Mouse (Mus musculus) hindbrain, embryonic 11.5 days (tissue): ENCODE measurements around the gene Tnnt1. TPM values are rescaled to one million over a fixed set of nuclear protein-coding genes. Genes with fewer than 3 reads are reported as not detected.

Source experiments
- ATAC-seq: fragments of 200-750 bp; cut with Nextera tagmentation; 2 replicates; pipeline ENCODE4 v1.8.0; 2017; ENCODE audit warnings: mild to moderate bottlenecking, moderate TSS enrichment, moderate library complexity; ENCODE audit not compliant: low FRiP score
- DNase-seq: peaks from one replicate; pipeline ENCODE4 v3.0.0-alpha.2; 2015; ENCODE audit warnings: low spot score
- H3K27ac ChIP-seq: fragments of 300-500 bp; sonication (generic); 2 replicates; pipeline ENCODE4 v1.5.1; 2014; ENCODE audit warnings: mild to moderate bottlenecking, low read depth, low read length
- H3K27me3 ChIP-seq: fragments of 300-500 bp; sonication (generic); 2 replicates; pipeline ENCODE4 v1.6.1; 2014; ENCODE audit warnings: mild to moderate bottlenecking, low read length, moderate library complexity, mixed read lengths; ENCODE audit not compliant: control insufficient read depth, insufficient read depth
- H3K36me3 ChIP-seq: fragments of 300-500 bp; sonication (generic); 2 replicates; pipeline ENCODE4 v1.6.1; 2014; ENCODE audit warnings: mild to moderate bottlenecking, low read length, moderate library complexity, mixed read lengths; ENCODE audit not compliant: control insufficient read depth, insufficient read depth
- H3K4me1 ChIP-seq: fragments of 300-500 bp; sonication (generic); replicated peaks from 2 replicates; pipeline ENCODE4 v1.6.1; 2014; ENCODE audit warnings: low read length, mixed read lengths; ENCODE audit not compliant: control insufficient read depth, insufficient read depth
- H3K4me2 ChIP-seq: fragments of 300-500 bp; sonication (generic); replicated peaks from 2 replicates; pipeline ENCODE4 v1.6.1; 2014; ENCODE audit warnings: mild to moderate bottlenecking, low read depth, low read length
- H3K4me3 ChIP-seq: fragments of 300-500 bp; sonication (generic); 2 replicates; pipeline ENCODE4 v1.5.1; 2014; ENCODE audit warnings: low read depth, low read length
- H3K9ac ChIP-seq: fragments of 300-500 bp; sonication (generic); 2 replicates; pipeline ENCODE4 v1.6.1; 2014; ENCODE audit warnings: low read depth, low read length
- H3K9me3 ChIP-seq: fragments of 300-500 bp; sonication (generic); 2 replicates; pipeline ENCODE4 v1.6.1; 2016; ENCODE audit warnings: low read length; ENCODE audit not compliant: control insufficient read depth
- WGBS: fragments of 180-500 bp; shearing (Covaris S2); extraction: QIAGEN DNeasy Blood & Tissue Kit; methylation state at CpG from one replicate; pipeline ENCODE4 v1.1.7; 2014; 5-methylcytosine and 5-hydroxymethylcytosine counted together
- polyA plus RNA-seq: library from polyadenylated mRNA; unstranded; fragments of >200 nt; fragmentation: Nextera tagmentation; extraction: Ambion mirVana; gene quantifications from 2 replicates; pipeline ENCODE4 v1.2.1, GENCODE M21; 2014

Gene Tnnt1
- polyA plus RNA-seq, 1 experiment from 2014 or later: 18.1 TPM

- DNase-seq (no peak), ATAC-seq (no peak)
- 75% methylated on average over 4 of the region's 4 CpGs for WGBS
- Histone ChIP-seq H3K4me3 (no peak overlapping the region), H3K27me3 (no peaks in the 10 kb centered on the region), H3K4me1 (peaks cover 9% of the 10 kb centered on the region), H3K27ac (no peak overlapping the region), H3K4me2 (no peak overlapping the region), H3K9me3 (no peaks in the 10 kb centered on the region), H3K9ac (no peak overlapping the region), H3K36me3 (no peaks in the 10 kb centered on the region)
Measured at GRCm38 (mm10) chr7:4503100-4503499, 13.1 kb downstream of the Tnnt1 start.

- DNase-seq (peak; percentile 47), ATAC-seq (peak; percentile 22; the same call in 1 of the 2 replicates)
- peak overlapping the region; percentile 50 for H3K4me2 ChIP-seq
- no peaks in the 10 kb centered on the region for H3K27me3 ChIP-seq
- 10% methylated on average over 14 of the region's 14 CpGs for WGBS
- no peaks in the 10 kb centered on the region for H3K36me3 ChIP-seq
- H3K9ac ChIP-seq: peak overlapping the region; percentile 17; the same call in 1 of the 2 replicates
- peak overlapping the region; percentile 71 for H3K4me3 ChIP-seq
- H3K9me3 ChIP-seq: no peaks in the 10 kb centered on the region
- H3K4me1 ChIP-seq: peaks cover 9% of the 10 kb centered on the region
- H3K27ac ChIP-seq: no peak overlapping the region
Measured at GRCm38 (mm10) chr7:4502421-4503090, 13.6 kb downstream of the Tnnt1 start.

DNA sequence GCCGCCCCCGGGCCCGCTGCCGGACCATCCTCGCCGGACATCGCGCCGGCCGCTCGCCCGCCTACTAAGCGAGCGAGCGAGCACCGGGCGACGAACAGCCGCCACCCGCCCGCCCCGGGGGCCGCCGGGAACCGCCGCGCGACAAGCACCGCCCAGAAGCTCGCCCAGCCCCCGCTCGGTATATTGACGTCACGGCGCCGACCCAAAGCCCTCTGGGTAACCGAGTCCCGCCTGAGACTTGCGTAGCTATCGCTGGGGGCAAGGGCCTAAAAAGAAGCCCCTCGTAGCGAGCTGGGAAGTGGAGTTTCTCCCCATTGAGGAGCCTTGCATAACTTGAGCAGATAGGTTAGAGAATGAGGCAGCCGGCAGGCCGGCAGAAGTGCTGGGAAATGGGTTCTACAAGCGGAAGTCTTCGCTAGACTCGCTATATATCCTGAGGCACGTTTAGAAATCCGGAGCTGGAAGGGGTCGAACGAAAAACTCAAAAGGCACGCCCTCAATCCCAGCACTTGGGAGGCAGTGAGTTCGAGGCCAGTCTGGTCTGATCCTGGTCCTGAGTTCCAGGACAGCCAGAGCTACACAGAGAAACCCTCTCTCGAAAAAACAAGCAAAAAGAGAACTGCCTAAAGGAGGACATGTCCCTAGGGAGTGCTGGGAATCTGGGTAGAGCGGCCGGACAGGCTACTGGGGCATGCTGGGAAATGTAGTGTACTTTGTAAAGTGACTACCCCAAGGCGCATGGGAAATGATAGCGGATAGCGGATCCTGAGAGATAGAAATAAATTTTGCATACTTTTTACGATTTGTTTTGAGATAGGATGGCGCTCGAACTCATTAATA, 14.4 kb downstream of the Tnnt1 start, which contains the start of gene Ppp1r12c:
TSS of gene Ppp1r12c (minus strand) at position 123 of the 840 bp plus-strand sequence.
- WGBS: under 1% methylated on average over 39 of the region's 62 CpGs

GRCm38 (mm10) chr7:4500892-4501471, 15.2 kb downstream of the Tnnt1 start:
- DNase-seq (peak; percentile 54), ATAC-seq (peak; percentile 37)
- Histone ChIP-seq H3K27ac (peak overlapping the region; percentile 76), H3K27me3 (no peaks in the 10 kb centered on the region), H3K4me2 (peak overlapping the region; percentile 50), H3K9me3 (no peaks in the 10 kb centered on the region), H3K4me1 (peaks cover 9% of the 10 kb centered on the region), H3K4me3 (peak overlapping the region; percentile 71), H3K9ac (peak overlapping the region; percentile 86), H3K36me3 (no peaks in the 10 kb centered on the region)
- WGBS: under 1% methylated on average over 41 of the region's 52 CpGs

More for the DNA sequence above, 14.4 kb downstream of the Tnnt1 start, which contains the start of gene Ppp1r12c:
- peak within 1 kb of the TSS; percentile 71 for H3K4me3 ChIP-seq
- no peaks in the 10 kb centered on the region for H3K36me3 ChIP-seq
- no peaks in the 10 kb centered on the region for H3K27me3 ChIP-seq
- peak within 1 kb of the TSS; percentile 76 for H3K27ac ChIP-seq
- H3K9ac ChIP-seq: peak within 1 kb of the TSS; percentile 86
- H3K4me1 ChIP-seq: peaks cover 9% of the 10 kb centered on the region
- peak; percentile 93 for DNase-seq
- peak; percentile 93 for ATAC-seq
- no peaks in the 10 kb centered on the region for H3K9me3 ChIP-seq
- peak within 1 kb of the TSS; percentile 50 for H3K4me2 ChIP-seq

DNA sequence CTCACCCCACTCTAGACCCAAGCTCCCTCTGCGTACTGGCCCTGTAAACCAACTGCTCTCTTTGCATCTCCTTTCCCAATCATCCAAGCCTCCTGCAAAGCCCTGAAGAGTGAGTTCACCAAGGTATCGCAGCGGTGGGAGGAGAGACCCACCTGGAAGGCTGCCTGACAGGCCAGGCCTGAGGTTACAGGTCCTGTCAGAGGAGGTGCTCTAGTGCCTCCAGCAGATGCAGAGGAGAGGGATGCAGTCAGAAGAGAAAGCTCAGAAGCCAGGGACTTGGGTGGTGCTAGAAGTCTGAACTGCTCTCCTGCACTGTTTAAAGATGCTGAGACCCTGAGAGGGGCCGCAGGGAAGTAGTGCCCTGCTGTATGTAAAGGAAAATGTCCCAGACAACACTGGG, 17.1 kb downstream of the Tnnt1 start:
- no peak overlapping the region for H3K4me3 ChIP-seq
- no peaks in the 10 kb centered on the region for H3K9me3 ChIP-seq
- WGBS: 89% methylated on average over 4 of the region's 4 CpGs
- ATAC-seq: no peak
- DNase-seq: no peak
- no peak overlapping the region for H3K27ac ChIP-seq
- peaks cover 2% of the 10 kb centered on the region; the same call in 1 of the 2 replicates for H3K36me3 ChIP-seq
- H3K4me2 ChIP-seq: 0 out of 2 replicates have a peak overlapping the region, but pooled peaks have one; percentile 6
- peaks cover 9% of the 10 kb centered on the region for H3K4me1 ChIP-seq
- 0 out of 2 replicates have a peak overlapping the region, but pooled peaks have one; percentile 20 for H3K9ac ChIP-seq
- no peaks in the 10 kb centered on the region for H3K27me3 ChIP-seq

GRCm38 (mm10) chr7:4498251-4498650, 17.9 kb downstream of the Tnnt1 start:
- H3K4me3 ChIP-seq: no peak overlapping the region

GRCm38 (mm10) chr7:4497271-4497903, 18.8 kb downstream of the Tnnt1 start:
- peaks cover 2% of the 10 kb centered on the region for H3K36me3 ChIP-seq
- no peaks in the 10 kb centered on the region for H3K27me3 ChIP-seq
- H3K9ac ChIP-seq: no peak overlapping the region
- DNase-seq (no peak), ATAC-seq (no peak)
- no peaks in the 10 kb centered on the region for H3K9me3 ChIP-seq
- H3K4me3 ChIP-seq: no peak overlapping the region
- no peak overlapping the region for H3K4me2 ChIP-seq
- H3K4me1 ChIP-seq: peaks cover 9% of the 10 kb centered on the region
- no peak overlapping the region for H3K27ac ChIP-seq
- 89% methylated on average over 9 of the region's 9 CpGs for WGBS

More at GRCm38 (mm10) chr7:4498251-4498650, 17.9 kb downstream of the Tnnt1 start:
- peak; percentile 77 for DNase-seq
- Histone ChIP-seq H3K9me3 (no peaks in the 10 kb centered on the region), H3K27ac (no peak overlapping the region), H3K36me3 (peaks cover 2% of the 10 kb centered on the region; the same call in 1 of the 2 replicates), H3K9ac (no peak overlapping the region), H3K4me1 (peaks cover 9% of the 10 kb centered on the region), H3K4me2 (no peak overlapping the region), H3K27me3 (no peaks in the 10 kb centered on the region)
- WGBS: 24% methylated on average over 9 of the region's 9 CpGs
- ATAC-seq: peak; percentile 61

GRCm38 (mm10) chr7:4496468-4496867, 19.7 kb downstream of the Tnnt1 start:
- Histone ChIP-seq H3K36me3 (peaks cover 2% of the 10 kb centered on the region), H3K27me3 (no peaks in the 10 kb centered on the region), H3K4me3 (no peak overlapping the region), H3K4me2 (no peak overlapping the region), H3K9me3 (no peaks in the 10 kb centered on the region), H3K27ac (no peak overlapping the region), H3K9ac (no peak overlapping the region), H3K4me1 (peaks cover 9% of the 10 kb centered on the region)
- ATAC-seq (no peak), DNase-seq (no peak)
- 95% methylated on average over 3 of the region's 3 CpGs for WGBS
